Mouse (Mus musculus) CH12.LX (cell line): ENCODE data around the gene Zc3h4. TPM values are rescaled to one million over a fixed set of nuclear protein-coding genes. Genes with fewer than 3 reads are reported as not detected.

Source experiments
- DNase-seq: peaks from one replicate; pipeline ENCODE4 v3.0.0-alpha.2; 2013; ENCODE audit errors: extremely low read depth
- H3K27ac ChIP-seq: 2 replicates; pipeline ENCODE4 v1.5.1; 2012; ENCODE audit warnings: low read depth, mild to moderate bottlenecking, control low read depth, moderate library complexity; ENCODE audit not compliant: insufficient read depth
- H3K27me3 ChIP-seq: replicated peaks from 2 replicates; pipeline ENCODE3; 2012; ENCODE audit warnings: inconsistent platforms
- H3K36me3 ChIP-seq, 2 experiments: replicated peaks in 1 of 2; 2 replicates each; pipeline versions ENCODE3 to v1.6.1; 2012; ENCODE audit warnings: inconsistent platforms in 1 of 2, low read length in 1 of 2, mild to moderate bottlenecking in 1 of 2, mixed read lengths in 1 of 2, moderate library complexity in 1 of 2; ENCODE audit not compliant: control insufficient read depth in 1 of 2, insufficient read depth in 1 of 2
- H3K4me1 ChIP-seq, 2 experiments: 2 replicates each; pipeline ENCODE4 v1.6.1; 2012; ENCODE audit warnings: inconsistent platforms in 1 of 2, moderate library complexity in 1 of 2; ENCODE audit not compliant: insufficient read depth in 2 of 2, control insufficient read depth in 1 of 2
- H3K4me2 ChIP-seq: 2 replicates; pipeline ENCODE4 v1.6.1; 2012; ENCODE audit warnings: low read depth, mild to moderate bottlenecking, control low read depth; ENCODE audit not compliant: poor library complexity, insufficient read depth, severe bottlenecking
- H3K4me3 ChIP-seq, 3 experiments: fragments of 150-350 bp in 1 of 3; sonication (generic) in 1 of 3; replicated peaks in 1 of 3; 2 replicates each; pipeline versions ENCODE3 to v1.5.1; 2011 to 2012; ENCODE audit warnings: low read depth in 2 of 3, low read length in 2 of 3, mild to moderate bottlenecking in 2 of 3, moderate library complexity in 2 of 3, control low read depth in 1 of 3, improper control_type of control experiment in 1 of 3, inconsistent platforms in 1 of 3, mixed read lengths in 1 of 3; ENCODE audit not compliant: poor library complexity in 1 of 3
- H3K79me2 ChIP-seq: replicated peaks from 2 replicates; pipeline ENCODE4 v1.6.1; 2012; ENCODE audit warnings: mild to moderate bottlenecking, moderate library complexity; ENCODE audit not compliant: control insufficient read depth, poor library complexity, insufficient read depth, severe bottlenecking; ENCODE audit errors: extremely low read depth
- H3K9ac ChIP-seq: 2 replicates; pipeline ENCODE4 v1.6.1; 2012; ENCODE audit warnings: low read depth, mild to moderate bottlenecking, control low read depth, moderate library complexity; ENCODE audit not compliant: insufficient read depth
- H3K9me3 ChIP-seq: replicated peaks from 2 replicates; pipeline ENCODE3; 2012; ENCODE audit warnings: low read length, inconsistent platforms, mixed read lengths
- BHLHE40 ChIP-seq: IDR thresholded peaks from 2 replicates; pipeline ENCODE4 v1.6.1; 2011; ENCODE audit warnings: mild to moderate bottlenecking, low read depth, low read length, improper control_type of control experiment
- CHD1 ChIP-seq: IDR thresholded peaks from 2 replicates; pipeline ENCODE4 v1.6.1; 2012; ENCODE audit warnings: low read depth, low read length, improper control_type of control experiment, inconsistent platforms
- CTCF ChIP-seq, 2 experiments: IDR thresholded peaks in 1 of 2; conservative IDR thresholded peaks in 1 of 2; 2 replicates each; pipeline ENCODE4 v1.5.1; 2011 to 2012; ENCODE audit warnings: low read depth in 2 of 2, low read length in 2 of 2, improper control_type of control experiment in 1 of 2, inconsistent platforms in 1 of 2, mild to moderate bottlenecking in 1 of 2, moderate library complexity in 1 of 2
- ELF1 ChIP-seq: IDR thresholded peaks from 2 replicates; pipeline ENCODE4 v1.6.1; 2014; ENCODE audit warnings: low read depth, mild to moderate bottlenecking, inconsistent platforms, low read length, improper control_type of control experiment
- GABPA ChIP-seq: IDR thresholded peaks from 2 replicates; pipeline ENCODE4 v1.6.1; 2012; ENCODE audit warnings: low read depth, low read length, improper control_type of control experiment, inconsistent platforms; ENCODE audit not compliant: insufficient replicate concordance
- HCFC1 ChIP-seq: IDR thresholded peaks from 2 replicates; pipeline ENCODE4 v1.6.1; 2012; ENCODE audit warnings: low read depth, mild to moderate bottlenecking, inconsistent platforms, low read length, improper control_type of control experiment
- IRF4 ChIP-seq: IDR thresholded peaks from 2 replicates; pipeline ENCODE4 v1.6.1; 2014; ENCODE audit warnings: low read depth, mild to moderate bottlenecking, inconsistent platforms, low read length, improper control_type of control experiment
- JUND ChIP-seq: conservative IDR thresholded peaks from 2 replicates; pipeline ENCODE4 v1.6.1; 2011; ENCODE audit warnings: low read depth, low read length, improper control_type of control experiment
- KAT2A ChIP-seq: IDR thresholded peaks from 2 replicates; pipeline ENCODE4 v1.6.1; 2012; ENCODE audit warnings: low read length, improper control_type of control experiment, inconsistent platforms; ENCODE audit not compliant: insufficient replicate concordance
- MAFK ChIP-seq: IDR thresholded peaks from 2 replicates; pipeline ENCODE4 v1.6.1; 2011; ENCODE audit warnings: low read length, improper control_type of control experiment; ENCODE audit not compliant: insufficient replicate concordance
- NELFE ChIP-seq: IDR thresholded peaks from 2 replicates; pipeline ENCODE4 v1.6.1; 2011; ENCODE audit warnings: low read depth, low read length, improper control_type of control experiment
- NRF1 ChIP-seq: IDR thresholded peaks from 2 replicates; pipeline ENCODE4 v1.6.1; 2014; ENCODE audit warnings: low read depth, mild to moderate bottlenecking, inconsistent platforms, low read length, improper control_type of control experiment, moderate library complexity
- POLR2AphosphoS2 ChIP-seq: IDR thresholded peaks from 2 replicates; pipeline ENCODE4 v1.6.1; 2011; ENCODE audit warnings: low read depth, low read length, improper control_type of control experiment
- RAD21 ChIP-seq: IDR thresholded peaks from 2 replicates; pipeline ENCODE4 v1.6.1; 2011; ENCODE audit warnings: low read depth, mild to moderate bottlenecking, low read length, improper control_type of control experiment, moderate library complexity
- SIN3A ChIP-seq: IDR thresholded peaks from 2 replicates; pipeline ENCODE4 v1.6.1; 2012; ENCODE audit warnings: low read length, improper control_type of control experiment, inconsistent platforms
- TBP ChIP-seq: conservative IDR thresholded peaks from 2 replicates; pipeline ENCODE4 v1.6.1; 2011; ENCODE audit warnings: low read depth, low read length, improper control_type of control experiment
- UBTF ChIP-seq: IDR thresholded peaks from 2 replicates; pipeline ENCODE4 v1.6.1; 2012; ENCODE audit warnings: low read depth, mild to moderate bottlenecking, inconsistent platforms, low read length, improper control_type of control experiment, moderate library complexity
- USF2 ChIP-seq: conservative IDR thresholded peaks from 2 replicates; pipeline ENCODE4 v1.6.1; 2011; ENCODE audit warnings: low read depth, low read length, improper control_type of control experiment
- ZMIZ1 ChIP-seq: IDR thresholded peaks from 2 replicates; pipeline ENCODE4 v1.6.1; 2012; ENCODE audit warnings: low read depth, mild to moderate bottlenecking, inconsistent platforms, low read length, improper control_type of control experiment
- dilution Hi-C: fragments of 300-500 bp; cut with MboI; formaldehyde crosslinking; loops from 2 replicates; pipeline ENCODE4 v1.14.3; 2020; ENCODE audit warnings: low sequenced_read_pairs; ENCODE audit not compliant: extremely low pct_unique_long_range_greater_than_20kb, extremely low pct_ligation_motif_present
- in situ Hi-C: fragments of 300-500 bp; cut with MboI; formaldehyde crosslinking; loops from 3 replicates; pipeline ENCODE4 v1.14.3; 2019; ENCODE audit warnings: low sequenced_read_pairs, low pct_ligation_motif_present, low pct_unique_long_range_greater_than_20kb, mixed read lengths
- polyA plus RNA-seq: library from polyadenylated mRNA; unstranded; fragments of >175 nt; gene quantifications from 2 replicates; pipeline ENCODE4 v1.2.1, GENCODE M21; 2012; ENCODE audit warnings: low read depth; ENCODE audit not compliant: insufficient read length
- total RNA-seq, 2 experiments: library from RNA; depleted of rRNA; stranded (reverse); fragments of 300-350 nt in 1 of 2; fragments of >200 nt in 1 of 2; gene quantifications; 2 replicates each; pipeline ENCODE4 v1.2.3; 2012 to 2014

Gene Zc3h4
- total and polyA plus RNA-seq, 3 experiments, result 10.0 to 34.0 (median 30.4) TPM

DNA sequence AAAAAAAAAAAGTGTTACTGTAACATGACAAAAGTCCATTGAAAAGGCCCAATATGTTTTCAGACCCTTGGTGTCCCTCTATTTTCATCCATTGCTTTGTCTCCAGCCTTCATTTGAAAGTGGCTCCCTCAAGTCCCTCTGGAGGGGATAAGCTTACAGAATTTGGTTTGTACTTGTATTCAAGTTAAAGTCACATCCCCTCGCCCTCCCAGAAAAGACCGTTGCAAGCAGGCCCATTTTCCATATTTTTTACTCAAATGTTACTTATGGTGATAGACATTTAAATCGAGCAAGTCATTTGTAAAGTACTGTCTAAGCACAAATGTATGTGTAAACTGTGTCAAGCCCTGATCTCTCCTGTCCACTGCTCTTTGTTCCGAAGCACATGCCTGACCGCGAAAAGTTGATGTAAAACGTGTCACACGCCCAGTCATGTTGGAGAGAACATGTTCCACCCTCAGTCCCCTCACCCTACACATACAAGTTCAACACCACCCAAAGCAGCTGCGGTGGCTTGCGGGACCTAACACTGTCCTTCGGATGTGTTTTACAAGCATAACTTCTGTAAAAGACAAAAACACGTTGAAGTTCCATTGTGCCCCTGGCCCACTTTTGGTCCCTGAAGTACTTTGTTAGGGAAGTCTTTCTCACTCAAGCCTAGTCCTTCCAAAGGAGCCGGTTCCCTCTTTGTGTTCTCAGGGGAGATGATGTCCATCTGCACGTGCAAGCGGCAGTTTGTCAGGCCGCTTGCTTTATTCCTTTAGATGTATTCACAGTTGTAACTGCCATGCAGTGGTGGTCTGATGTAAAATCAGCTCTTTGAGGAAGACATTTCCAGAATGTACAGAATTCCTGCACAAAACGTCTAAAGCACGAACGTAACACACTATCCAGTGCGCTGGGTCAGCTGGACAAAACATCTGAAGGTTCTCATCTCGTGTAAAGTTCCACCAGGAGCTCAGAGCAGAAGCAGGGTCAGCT is 2.5 kb downstream of the Zc3h4 start (continued):
- TF ChIP-seq IRF4, result peak; percentile 13; the same call in 1 of the 2 replicates
- TF ChIP-seq, all 38 proteins: peak for 14

DNA sequence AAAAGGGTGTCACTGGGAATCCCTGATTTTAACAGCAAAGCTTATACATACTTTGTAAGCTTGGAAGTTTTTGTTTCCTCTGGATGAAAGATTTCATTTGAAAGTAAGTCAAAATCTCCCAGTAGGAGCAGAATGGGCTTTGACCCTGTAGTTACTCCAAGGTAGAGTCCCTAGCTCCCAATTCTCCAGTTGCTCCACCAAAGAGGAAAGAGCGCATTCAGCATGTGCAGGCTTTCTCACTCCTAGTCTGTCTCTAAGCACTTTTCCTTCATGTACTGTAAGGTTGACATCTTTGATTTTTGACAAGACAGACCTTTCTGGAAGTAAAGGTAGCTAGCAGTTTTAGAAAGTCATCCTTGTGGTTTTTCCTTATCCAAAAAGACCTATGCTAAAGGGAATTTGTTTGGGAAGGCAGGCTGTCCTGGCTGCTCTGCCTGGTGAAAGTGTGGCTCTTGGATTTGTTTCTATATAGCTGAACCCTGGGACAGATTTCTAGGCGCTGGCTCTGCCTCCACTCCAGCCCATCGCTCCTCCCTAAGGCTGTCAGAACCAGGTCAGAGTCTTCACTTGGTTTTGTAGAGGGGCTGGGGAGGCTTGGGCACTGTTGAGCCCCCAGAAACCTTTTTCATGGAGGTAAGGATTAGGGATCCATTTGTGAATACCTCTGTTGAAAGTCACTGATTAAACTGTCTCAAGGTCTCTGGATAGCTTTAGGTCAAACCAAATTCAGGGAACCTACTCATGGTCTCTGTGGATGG is 3.8 kb downstream of the Zc3h4 start:
- Histone ChIP-seq H3K4me3 (peak overlapping the region in 1 of 3 experiments; percentile 6), H3K27me3 (no peaks in the 10 kb centered on the region), H3K4me1 (peaks cover 11 to 48% of the 10 kb centered on the region in 2 experiments), H3K79me2 (peaks cover 51% of the 10 kb centered on the region), H3K36me3 (peaks cover 0 to 27% of the 10 kb centered on the region in 2 experiments), H3K27ac (peak overlapping the region; percentile 93), H3K9me3 (no peaks in the 10 kb centered on the region), H3K9ac (peak overlapping the region; percentile 61; the same call in 1 of the 2 replicates), H3K4me2 (peak overlapping the region; percentile 69; the same call in 1 of the 2 replicates)
- dilution Hi-C loops, result no loop called here
- no peak for DNase-seq
- in situ Hi-C loops, result no loop called here
- no peak; the same call in 1 of the 2 replicates for TF ChIP-seq ZMIZ1
- no peak for TF ChIP-seq SIN3A
- TF ChIP-seq ELF1, result no peak
- no peak for TF ChIP-seq GABPA
- TF ChIP-seq JUND, result no peak
- TF ChIP-seq RAD21, result no peak
- TF ChIP-seq TBP, result no peak
- no peak for TF ChIP-seq BHLHE40
- no peak for TF ChIP-seq UBTF
- TF ChIP-seq CHD1, result no peak
- no peak for TF ChIP-seq USF2
- no peak for TF ChIP-seq POLR2AphosphoS2
- no peak for TF ChIP-seq NRF1
- TF ChIP-seq MAFK, result no peak
- no peak for TF ChIP-seq KAT2A
- no peak for TF ChIP-seq NELFE
- TF ChIP-seq CTCF (conservative IDR thresholded peaks at IDR 0.05 in 1 of 2, IDR thresholded peaks at IDR 0.05 in 1 of 2; ENCODE audit: low read depth in 2 of 2, low read length in 2 of 2), result no peak
- no peak for TF ChIP-seq HCFC1
